21 mouse cellular contexts compared by ENCODE assay signal in the genomic region with DNA sequence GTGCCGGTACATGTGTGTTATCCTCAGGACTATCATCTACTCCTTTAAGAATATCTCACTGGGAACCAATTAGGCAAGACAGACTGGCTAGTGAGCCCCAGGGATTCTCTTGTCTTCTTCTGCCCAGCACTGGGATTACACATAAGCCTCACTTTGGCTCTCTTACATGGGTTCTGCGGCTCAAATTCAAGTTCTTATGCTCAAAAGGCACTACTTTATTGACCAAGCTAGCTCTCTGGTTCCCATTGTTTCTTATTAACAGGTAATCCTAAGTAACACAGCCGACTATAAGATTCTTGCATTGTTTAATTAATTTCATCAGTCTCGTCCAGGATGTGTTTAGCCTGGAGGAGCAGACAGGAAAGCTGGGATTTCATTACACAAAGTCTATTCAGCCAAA.
"Had no signal": no experiment of that assay in that cellular context is flagged by ENCODE, and none has a peak within 500 bp of the region (broad histone marks: within the 10 kb centered on the region; RNA-seq: fewer than 3 reads in every experiment).

No protein-coding gene starts in this region.

- H3K27ac ChIP-seq: kidney, postnatal 0 days; limb, embryonic 15.5 days; liver, embryonic 14.5 days; macrophage; stomach, postnatal 0 days had no signal

- H3K9ac ChIP-seq: limb, embryonic 15.5 days; liver, embryonic 14.5 days; liver, postnatal 0 days; lung, embryonic 14.5 days; neural tube, embryonic 13.5 days had no signal

- H3K4me3 ChIP-seq: layer of hippocampus, adult 2 months; limb, embryonic 15.5 days; myocyte; neural tube, embryonic 13.5 days had no signal

- ATAC-seq: liver, postnatal 0 days; lung, postnatal 0 days; midbrain, embryonic 16.5 days had no signal

- H3K9me3 ChIP-seq: limb, embryonic 15.5 days; neural tube, embryonic 13.5 days had no signal

- H3K36me3 ChIP-seq: limb, embryonic 15.5 days; neural tube, embryonic 13.5 days had no signal

- H3K4me2 ChIP-seq: limb, embryonic 15.5 days; liver, embryonic 11.5 days; lung, embryonic 14.5 days; neural tube, embryonic 13.5 days had no signal

- H3K27me3 ChIP-seq: limb, embryonic 15.5 days; neural tube, embryonic 13.5 days had no signal

- DNase-seq: kidney, postnatal 25 days; layer of hippocampus, adult 9-11 months; liver, postnatal 0 days; lung, embryonic 14.5 days; right cerebral cortex, adult 18-20 months; right cerebral cortex, postnatal 14 days; right cerebral cortex, postnatal 4 days; thymus, adult 2 months; thymus, postnatal 14 days; thymus, postnatal 4 days had no signal
